Mouse (Mus musculus): ENCODE results near the gene Bmp2k. TPM values are rescaled to one million over a fixed set of nuclear protein-coding genes. Genes with fewer than 3 reads are reported as not detected.

Gene Bmp2k
- 5.8 and 6.5 TPM in 2 replicates for polyA plus RNA-seq (2015; fragmentation: Nextera tagmentation; extraction: Ambion mirVana)

DNA sequence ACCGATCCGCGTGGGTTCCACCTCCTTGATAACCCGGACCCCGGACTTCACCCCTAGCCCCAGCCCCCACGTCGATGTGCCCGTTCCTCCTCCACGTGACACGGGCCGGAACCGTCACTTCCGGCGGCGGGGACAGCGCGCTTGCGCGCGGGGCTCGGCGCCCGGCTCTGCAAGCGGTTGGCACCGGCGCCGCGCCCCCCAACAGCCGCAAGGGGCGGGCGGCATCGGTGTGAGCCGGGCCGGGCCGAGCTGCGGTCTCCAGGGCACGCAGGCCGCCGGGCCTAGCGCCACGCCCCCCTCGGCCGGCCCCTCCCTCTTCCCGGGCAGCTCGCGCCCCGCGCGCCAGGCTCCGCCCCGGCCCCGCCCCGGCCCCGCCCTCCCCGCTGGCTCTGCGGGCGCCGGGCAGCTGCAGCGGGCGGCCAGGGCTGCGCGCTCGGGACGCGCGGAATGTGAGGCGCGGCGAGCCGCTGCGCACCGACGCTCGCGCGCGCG is at the start of gene Bmp2k:
Bmp2k (plus strand) TSS at position 380 of the 492 bp plus-strand sequence.
- ATAC-seq (ENCODE audit: extremely low read depth, insufficient number of reproducible peaks, low FRiP score, low TSS enrichment) = peak; percentile 93
- 0% methylated on average over 51 of the region's 78 CpGs for WGBS

DNA sequence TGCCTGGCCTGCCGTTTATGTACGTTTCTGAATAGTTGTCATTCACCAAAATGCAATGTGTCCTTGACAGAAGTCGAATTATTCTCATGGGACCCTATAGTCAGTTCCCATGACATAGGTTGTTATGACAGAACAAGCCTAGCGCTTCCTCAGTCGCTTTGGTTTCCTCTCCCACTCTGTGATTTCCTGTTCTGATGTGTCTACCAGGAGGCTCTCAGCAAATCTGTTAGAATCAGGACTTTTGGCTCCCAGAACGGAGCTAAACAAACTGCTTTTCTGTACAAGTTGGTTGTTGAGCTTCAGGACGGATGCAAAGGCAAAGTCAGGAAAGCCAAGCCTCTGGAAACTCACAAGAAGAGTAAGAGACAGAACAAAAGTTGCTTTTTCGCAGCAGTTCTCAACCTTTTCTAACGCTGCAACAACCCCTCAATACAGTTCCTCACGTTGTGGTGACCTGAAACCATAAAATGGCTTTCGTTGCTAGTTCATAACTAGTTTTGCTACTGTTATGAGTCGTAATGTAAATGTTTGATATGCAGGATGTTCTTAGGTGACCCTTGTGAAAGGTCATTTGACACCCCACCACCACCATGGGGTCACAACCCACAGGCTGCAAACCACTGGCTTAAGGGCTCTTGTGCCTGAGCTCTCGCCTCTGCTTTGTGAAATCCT is 48.5 kb upstream of the Bmp2k start:
- ATAC-seq (ENCODE audit: extremely low read depth, insufficient number of reproducible peaks, low FRiP score, low TSS enrichment) = no peak
- WGBS = 77% methylated on average over 13 of the region's 13 CpGs
- Histone ChIP-seq H3K27ac (replicated peaks) (peak overlapping the region; percentile 21; the same call in 1 of the 2 replicates), H3K36me3 (no peaks in the 10 kb centered on the region), H3K4me1 (peaks cover 14% of the 10 kb centered on the region), H3K27me3 (replicated peaks) (no peaks in the 10 kb centered on the region), H3K9me3 (no peaks in the 10 kb centered on the region), H3K9ac (no peak overlapping the region), H3K4me3 (no peak overlapping the region), H3K4me2 (no peak overlapping the region)

More for the DNA sequence above, at the start of gene Bmp2k:
- peak within 1 kb of the TSS; percentile 92 for H3K27ac ChIP-seq (replicated peaks)
- H3K27me3 ChIP-seq (replicated peaks) = peaks cover 4% of the 10 kb centered on the region; the same call in 1 of the 2 replicates
- peak within 1 kb of the TSS; percentile 76 for H3K4me3 ChIP-seq
- peak within 1 kb of the TSS; percentile 93 for H3K9ac ChIP-seq
- peaks cover 45% of the 10 kb centered on the region for H3K4me1 ChIP-seq
- peak within 1 kb of the TSS; percentile 90 for H3K4me2 ChIP-seq
- no peaks in the 10 kb centered on the region for H3K36me3 ChIP-seq
- H3K9me3 ChIP-seq = no peaks in the 10 kb centered on the region

GRCm38 (mm10) chr5:96949839-96950666 is 47.4 kb upstream of the Bmp2k start:
- 69% methylated on average over 13 of the region's 13 CpGs for WGBS
- H3K4me1 ChIP-seq = peaks cover 14% of the 10 kb centered on the region
- no peaks in the 10 kb centered on the region for H3K27me3 ChIP-seq (replicated peaks)
- H3K27ac ChIP-seq (replicated peaks) = no peak overlapping the region
- H3K4me2 ChIP-seq = no peak overlapping the region
- no peaks in the 10 kb centered on the region for H3K9me3 ChIP-seq
- ATAC-seq (ENCODE audit: extremely low read depth, insufficient number of reproducible peaks, low FRiP score, low TSS enrichment) = no peak
- H3K4me3 ChIP-seq = no peak overlapping the region
- no peak overlapping the region for H3K9ac ChIP-seq
- no peaks in the 10 kb centered on the region for H3K36me3 ChIP-seq

DNA sequence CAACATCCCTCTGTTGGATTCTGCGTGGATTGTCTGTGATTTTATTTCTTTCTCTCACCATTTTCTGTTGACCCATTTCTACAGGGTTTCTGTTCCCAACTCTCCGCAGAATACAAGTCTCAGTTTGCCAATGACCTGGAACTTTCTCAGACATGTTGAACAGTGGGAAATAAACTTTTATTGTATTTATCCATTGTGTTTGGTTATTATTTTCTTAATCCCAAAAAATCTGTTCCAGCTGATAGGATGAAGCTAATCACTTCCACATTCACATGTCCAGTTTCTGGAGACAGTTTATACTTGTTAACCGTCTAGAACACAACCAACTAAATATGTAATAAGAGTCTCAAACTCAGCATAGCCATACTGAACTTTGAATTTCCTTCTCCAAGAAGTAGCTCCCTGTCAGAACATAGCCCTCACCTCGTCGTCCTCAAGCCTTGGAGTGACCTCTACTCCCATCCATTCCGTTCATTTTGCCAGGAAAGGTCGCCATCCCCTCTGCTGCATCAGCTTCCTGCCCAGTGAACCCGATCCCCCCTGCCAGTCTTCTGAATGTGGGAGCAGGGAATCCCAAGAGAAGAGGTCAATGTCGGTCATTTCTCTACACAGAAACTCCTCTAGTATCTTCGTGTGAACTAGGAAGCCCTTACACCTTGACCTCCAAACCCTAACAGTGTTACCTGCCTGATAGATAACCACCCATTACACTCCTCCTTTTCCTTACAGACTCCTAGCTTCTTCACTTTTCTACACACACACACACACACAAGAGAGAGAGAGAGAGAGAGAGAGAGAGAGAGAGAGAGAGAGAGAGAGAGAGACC is 46.6 kb upstream of the Bmp2k start:
- Histone ChIP-seq H3K4me3 (no peak overlapping the region), H3K9me3 (no peaks in the 10 kb centered on the region), H3K27me3 (replicated peaks) (no peaks in the 10 kb centered on the region), H3K36me3 (no peaks in the 10 kb centered on the region), H3K4me2 (peak overlapping the region; percentile 5; the same call in 1 of the 2 replicates), H3K27ac (replicated peaks) (no peak overlapping the region), H3K9ac (no peak overlapping the region), H3K4me1 (peaks cover 14% of the 10 kb centered on the region)
- ATAC-seq (ENCODE audit: extremely low read depth, insufficient number of reproducible peaks, low FRiP score, low TSS enrichment) = no peak
- 71% methylated on average over 10 of the region's 10 CpGs for WGBS

DNA sequence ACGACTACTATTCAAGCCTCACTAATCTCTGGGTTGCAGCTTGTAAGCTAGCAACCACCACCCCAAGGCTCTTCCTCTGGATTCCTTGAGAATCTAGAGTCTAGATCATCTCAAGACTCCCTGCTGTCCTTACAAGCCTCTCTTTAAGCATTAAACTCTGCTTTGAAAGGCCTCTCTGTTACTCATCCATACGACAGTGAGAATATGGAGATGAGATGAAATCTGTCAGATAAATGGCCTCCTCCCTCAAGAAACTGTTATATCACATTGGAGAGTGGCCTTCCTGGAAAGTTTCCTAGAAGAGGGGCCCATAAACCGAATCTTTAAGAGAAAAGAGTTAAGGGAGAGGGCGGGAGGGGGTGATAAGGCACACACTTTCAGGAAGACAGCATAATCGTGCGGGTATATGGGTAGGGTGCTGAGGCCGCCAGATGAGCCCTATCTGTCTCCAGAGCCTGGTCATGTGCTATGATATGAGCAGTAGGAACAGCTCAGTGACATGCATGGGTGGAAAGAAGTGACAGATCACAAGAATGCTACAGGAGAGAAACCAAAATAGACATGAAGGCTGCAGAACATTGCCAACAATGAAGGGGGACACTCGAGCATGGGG is 45.9 kb upstream of the Bmp2k start:
- no peak overlapping the region for H3K4me3 ChIP-seq
- H3K4me2 ChIP-seq = peak overlapping the region; percentile 5; the same call in 1 of the 2 replicates
- H3K27me3 ChIP-seq (replicated peaks) = no peaks in the 10 kb centered on the region
- 46% methylated on average over 8 of the region's 8 CpGs for WGBS
- 0 out of 2 replicates have a peak overlapping the region, but pooled peaks have one; percentile 6 for H3K27ac ChIP-seq (replicated peaks)
- H3K9me3 ChIP-seq = no peaks in the 10 kb centered on the region
- ATAC-seq (ENCODE audit: extremely low read depth, insufficient number of reproducible peaks, low FRiP score, low TSS enrichment) = no peak
- H3K4me1 ChIP-seq = peaks cover 14% of the 10 kb centered on the region
- no peaks in the 10 kb centered on the region for H3K36me3 ChIP-seq
- H3K9ac ChIP-seq = no peak overlapping the region

- no peak overlapping the region for H3K4me3 ChIP-seq
- peaks cover 14% of the 10 kb centered on the region for H3K4me1 ChIP-seq
- no peak for ATAC-seq (ENCODE audit: extremely low read depth, insufficient number of reproducible peaks, low FRiP score, low TSS enrichment)
- H3K27me3 ChIP-seq (replicated peaks) = no peaks in the 10 kb centered on the region
- H3K36me3 ChIP-seq = no peaks in the 10 kb centered on the region
- 76% methylated on average over 11 of the region's 11 CpGs for WGBS
- H3K4me2 ChIP-seq = no peak overlapping the region
- no peak overlapping the region for H3K27ac ChIP-seq (replicated peaks)
- H3K9ac ChIP-seq = no peak overlapping the region
- H3K9me3 ChIP-seq = no peaks in the 10 kb centered on the region
Measured at GRCm38 (mm10) chr5:96954040-96954439, 43.4 kb upstream of the Bmp2k start.

GRCm38 (mm10) chr5:96954466-96955027 is 42.9 kb upstream of the Bmp2k start:
- H3K4me1 ChIP-seq = peaks cover 11% of the 10 kb centered on the region
- no peak overlapping the region for H3K27ac ChIP-seq (replicated peaks)
- WGBS = 87% methylated on average over 10 of the region's 10 CpGs
- H3K4me2 ChIP-seq = no peak overlapping the region
- H3K4me3 ChIP-seq = no peak overlapping the region
- no peaks in the 10 kb centered on the region for H3K27me3 ChIP-seq (replicated peaks)
- no peaks in the 10 kb centered on the region for H3K9me3 ChIP-seq
- no peak overlapping the region for H3K9ac ChIP-seq
- no peak for ATAC-seq (ENCODE audit: extremely low read depth, insufficient number of reproducible peaks, low FRiP score, low TSS enrichment)
- H3K36me3 ChIP-seq = no peaks in the 10 kb centered on the region

DNA sequence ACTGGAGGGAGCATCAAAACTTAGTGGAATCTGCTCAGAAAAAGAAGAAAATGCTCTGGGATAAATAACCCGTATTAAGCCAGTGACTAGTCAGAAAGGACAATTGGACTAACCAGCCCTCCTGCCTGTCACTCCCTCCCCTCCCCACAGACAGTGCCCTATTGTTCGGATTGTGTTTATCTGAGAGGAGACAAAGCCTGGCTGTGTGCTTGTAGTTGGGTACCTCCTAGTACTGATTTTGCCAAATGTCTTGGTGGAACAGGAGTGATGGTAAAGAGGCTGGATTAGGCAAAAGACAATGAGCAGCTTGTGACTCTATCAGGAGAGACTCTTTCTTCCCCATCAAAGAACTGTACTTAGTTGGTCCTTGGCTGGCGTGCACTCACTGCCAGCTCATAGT is 40.6 kb upstream of the Bmp2k start:
- Histone ChIP-seq H3K4me2 (no peak overlapping the region), H3K4me1 (peaks cover 4% of the 10 kb centered on the region), H3K4me3 (no peak overlapping the region), H3K27me3 (replicated peaks) (no peaks in the 10 kb centered on the region), H3K27ac (replicated peaks) (no peak overlapping the region), H3K9ac (no peak overlapping the region), H3K36me3 (no peaks in the 10 kb centered on the region), H3K9me3 (no peaks in the 10 kb centered on the region)
- WGBS = 62% methylated on average over 3 of the region's 3 CpGs
- ATAC-seq (ENCODE audit: extremely low read depth, insufficient number of reproducible peaks, low FRiP score, low TSS enrichment) = no peak

DNA sequence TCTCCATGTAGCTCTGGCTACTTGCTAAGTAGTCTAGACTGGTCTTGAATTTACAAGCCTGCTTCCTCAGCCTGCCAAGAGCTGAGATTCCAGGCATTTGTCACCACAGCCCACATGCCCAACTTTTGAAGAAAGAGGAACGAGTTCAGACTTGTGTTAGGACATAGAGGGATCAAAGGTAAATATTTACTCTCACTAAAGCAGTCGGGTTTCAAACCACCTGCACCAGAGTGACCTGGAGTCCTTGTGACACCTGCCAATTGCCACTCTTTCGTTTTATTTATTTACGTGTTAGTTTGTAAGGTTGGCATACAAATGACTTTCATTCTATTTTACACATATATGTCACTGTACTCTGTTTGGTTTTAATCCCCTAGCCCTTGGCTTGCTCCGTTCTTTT is 36.4 kb upstream of the Bmp2k start:
- Histone ChIP-seq H3K4me1 (peaks cover 8% of the 10 kb centered on the region), H3K4me3 (no peak overlapping the region), H3K27me3 (replicated peaks) (no peaks in the 10 kb centered on the region), H3K36me3 (no peaks in the 10 kb centered on the region), H3K9ac (no peak overlapping the region), H3K27ac (replicated peaks) (no peak overlapping the region), H3K9me3 (no peaks in the 10 kb centered on the region), H3K4me2 (no peak overlapping the region)
- no peak for ATAC-seq (ENCODE audit: extremely low read depth, insufficient number of reproducible peaks, low FRiP score, low TSS enrichment)
- 69% methylated on average over 5 of the region's 5 CpGs for WGBS

DNA sequence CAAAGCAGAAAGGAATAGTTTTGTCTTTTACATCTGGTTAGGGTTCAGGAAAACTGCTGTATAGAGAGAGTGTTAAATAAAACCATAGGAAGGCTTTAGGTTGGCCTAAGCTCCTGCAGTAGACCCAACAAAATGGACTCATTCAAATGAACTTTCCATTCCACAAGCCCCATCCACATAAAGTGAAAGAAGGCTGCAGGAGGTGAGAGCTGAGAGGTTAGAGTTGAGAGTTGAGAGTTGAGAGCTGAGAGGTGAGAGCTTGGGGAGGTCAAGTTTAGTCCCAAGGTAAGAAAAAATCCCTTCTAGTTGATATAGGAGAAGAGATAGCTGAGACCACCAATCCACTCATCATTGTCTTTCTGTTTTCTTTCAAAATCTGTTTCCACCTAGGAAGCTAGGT is 35.6 kb upstream of the Bmp2k start:
- ATAC-seq (ENCODE audit: extremely low read depth, insufficient number of reproducible peaks, low FRiP score, low TSS enrichment) = no peak
- Histone ChIP-seq H3K4me2 (no peak overlapping the region), H3K9ac (no peak overlapping the region), H3K27ac (replicated peaks) (no peak overlapping the region), H3K27me3 (replicated peaks) (no peaks in the 10 kb centered on the region), H3K36me3 (no peaks in the 10 kb centered on the region), H3K4me1 (peaks cover 8% of the 10 kb centered on the region), H3K9me3 (no peaks in the 10 kb centered on the region), H3K4me3 (no peak overlapping the region)

Measured in heart, embryonic 13.5 days (tissue).